ENCODE assay signal across 41 mouse cellular contexts in genomic region chr9:45011291-45011690, GRCm38 (mm10). TPM values are rescaled to one million over a fixed set of nuclear protein-coding genes. Genes with fewer than 3 reads are reported as not detected.
"Had no signal": no experiment of that assay in that cellular context is flagged by ENCODE, and none has a peak within 500 bp of the region (broad histone marks: within the 10 kb centered on the region; RNA-seq: fewer than 3 reads in every experiment).

No protein-coding gene starts in this region.

- H3K4me3 ChIP-seq: heart, adult 2 months; heart, embryonic 10.5 days; heart, embryonic 12.5 days; heart, embryonic 13.5 days; heart, embryonic 15.5 days; hindbrain, embryonic 10.5 days; hindbrain, embryonic 12.5 days; hindbrain, embryonic 13.5 days; hindbrain, embryonic 15.5 days; intestine, embryonic 15.5 days; kidney, embryonic 15.5 days; layer of hippocampus, adult 2 months had no signal

- H3K36me3 ChIP-seq: heart, embryonic 10.5 days; heart, embryonic 12.5 days; heart, embryonic 13.5 days; heart, embryonic 15.5 days; hindbrain, embryonic 10.5 days; hindbrain, embryonic 12.5 days; hindbrain, embryonic 13.5 days; hindbrain, embryonic 15.5 days; intestine, embryonic 15.5 days; kidney, embryonic 15.5 days had no signal

- DNase-seq: heart, adult 18-20 months; heart, adult 2 months; heart, postnatal 10 days; heart, postnatal 14 days; heart, postnatal 36 days; heart, postnatal 4 days; kidney, adult 11 months; kidney, adult 18-20 months; kidney, adult 2 months; kidney, adult 8-10 months; kidney, adult 9 months; kidney, postnatal 10 days; kidney, postnatal 14 days; kidney, postnatal 25 days; kidney, postnatal 36 days; kidney, postnatal 4 days; layer of hippocampus, adult 9-11 months had no signal

- H3K4me1 ChIP-seq: heart, embryonic 10.5 days; heart, embryonic 12.5 days; heart, embryonic 13.5 days; heart, embryonic 15.5 days; hindbrain, embryonic 10.5 days; hindbrain, embryonic 12.5 days; hindbrain, embryonic 13.5 days; hindbrain, embryonic 15.5 days; intestine, embryonic 15.5 days; kidney, embryonic 15.5 days had no signal

- H3K27me3 ChIP-seq: heart, embryonic 15.5 days; hindbrain, embryonic 12.5 days; hindbrain, embryonic 15.5 days; intestine, embryonic 15.5 days; kidney, embryonic 15.5 days had no signal

- H3K27ac ChIP-seq: heart, adult 2 months; heart, embryonic 10.5 days; heart, embryonic 13.5 days; hindbrain, embryonic 10.5 days; hindbrain, embryonic 12.5 days; hindbrain, embryonic 13.5 days; hindbrain, embryonic 14.5 days; hindbrain, embryonic 15.5 days; hindbrain, postnatal 0 days; intestine, embryonic 15.5 days; kidney, embryonic 15.5 days; kidney, postnatal 0 days; layer of hippocampus, adult 2 months had no signal

RNA-seq across cellular contexts. Expression of gene Cd3e, which starts 1.9 kb away (rescaled TPM):
- polyA plus RNA-seq: heart, embryonic 10.5 days; heart, embryonic 11.5 days; heart, embryonic 12.5 days; heart, embryonic 14.5 days; hindbrain, embryonic 10.5 days; hindbrain, embryonic 11.5 days; hindbrain, embryonic 12.5 days; hindbrain, embryonic 13.5 days; kidney, embryonic 14.5 days; kidney, embryonic 15.5 days; kidney, embryonic 16.5 days had no signal

RNA-seq across cellular contexts. Expression of gene Mpzl2, which starts 28.3 kb away (rescaled TPM):
- polyA plus RNA-seq: inflammation-experienced regulatory T-cells, adult 6 months had no signal

RNA-seq across cellular contexts. Expression of gene Cd3d, which starts 29.7 kb away (rescaled TPM):
- polyA plus RNA-seq: heart, embryonic 10.5 days; heart, embryonic 11.5 days; heart, embryonic 12.5 days; heart, embryonic 14.5 days; heart, postnatal 0 days; hindbrain, embryonic 10.5 days; hindbrain, embryonic 11.5 days; hindbrain, embryonic 12.5 days; hindbrain, embryonic 13.5 days; hindbrain, embryonic 14.5 days; hindbrain, embryonic 15.5 days; hindbrain, embryonic 16.5 days; intestine, embryonic 14.5 days; intestine, embryonic 15.5 days; intestine, embryonic 16.5 days; kidney, embryonic 14.5 days; kidney, embryonic 15.5 days; kidney, embryonic 16.5 days had no signal

RNA-seq across cellular contexts. Expression of gene Cd3g, which starts 31.1 kb away (rescaled TPM):
- polyA plus RNA-seq: heart, embryonic 10.5 days; heart, embryonic 11.5 days; heart, embryonic 12.5 days; heart, postnatal 0 days; hindbrain, embryonic 10.5 days; hindbrain, embryonic 11.5 days; hindbrain, embryonic 12.5 days; hindbrain, embryonic 13.5 days; hindbrain, embryonic 14.5 days; hindbrain, embryonic 15.5 days; hindbrain, embryonic 16.5 days; hindbrain, postnatal 0 days; kidney, embryonic 14.5 days; kidney, embryonic 15.5 days; kidney, embryonic 16.5 days; kidney, postnatal 0 days had no signal
